Mouse (Mus musculus): ENCODE measurements at regions not wholly inside any gene's neighbourhood (a gene's known extent, or its start where the extent isn't known, plus 50 kb on each side); places are given as distances from the start of the nearest gene placed in this dataset.

GRCm38 (mm10) chr9:84178705-84179104 lies 253.8 kb downstream of the Bckdhb start:
- H3K4me3 ChIP-seq (ENCODE audit: low read depth, low read length), result no peak overlapping the region
- TF ChIP-seq EP300 (IDR thresholded peaks at IDR 0.05; ENCODE audit: low read depth), result no peak
- no peak for TF ChIP-seq CTCF (IDR thresholded peaks at IDR 0.05; ENCODE audit: low read depth)
- no peaks in the 10 kb centered on the region for H3K27me3 ChIP-seq (ENCODE audit: control insufficient read depth, insufficient read depth, low read length)
- no peaks in the 10 kb centered on the region for H3K9me3 ChIP-seq (replicated peaks; ENCODE audit: control insufficient read depth, low read length)
- ATAC-seq (ENCODE audit: insufficient read depth, low read depth), result no peak; the same call in 1 of the 2 replicates
- no peak for DNase-seq (ENCODE audit: low spot score)
- 0 out of 2 replicates have a peak overlapping the region, but pooled peaks have one; percentile 12 for H3K4me2 ChIP-seq (ENCODE audit: low read depth, low read length)
- no peaks in the 10 kb centered on the region; the same call in 1 of the 2 replicates for H3K4me1 ChIP-seq (ENCODE audit: control insufficient read depth, insufficient read depth)
- no peak overlapping the region for H3K9ac ChIP-seq (replicated peaks; ENCODE audit: low read depth, low read length)
- no peaks in the 10 kb centered on the region for H3K36me3 ChIP-seq (replicated peaks; ENCODE audit: control insufficient read depth, insufficient read depth, low read length)
- 49% methylated on average over 5 of the region's 5 CpGs for WGBS
- H3K27ac ChIP-seq (ENCODE audit: low read depth), result no peak overlapping the region

- ATAC-seq (ENCODE audit: insufficient read depth, low read depth) (no peak), DNase-seq (ENCODE audit: low spot score) (no peak)
- Histone ChIP-seq H3K9me3 (replicated peaks; ENCODE audit: control insufficient read depth, low read length) (no peaks in the 10 kb centered on the region), H3K4me2 (ENCODE audit: low read depth, low read length) (0 out of 2 replicates have a peak overlapping the region, but pooled peaks have one; percentile 12), H3K27me3 (ENCODE audit: control insufficient read depth, insufficient read depth, low read length) (no peaks in the 10 kb centered on the region), H3K36me3 (replicated peaks; ENCODE audit: control insufficient read depth, insufficient read depth, low read length) (no peaks in the 10 kb centered on the region), H3K4me3 (ENCODE audit: low read depth, low read length) (no peak overlapping the region), H3K27ac (ENCODE audit: low read depth) (no peak overlapping the region), H3K4me1 (ENCODE audit: control insufficient read depth, insufficient read depth) (peaks cover 3% of the 10 kb centered on the region; the same call in 1 of the 2 replicates), H3K9ac (replicated peaks; ENCODE audit: low read depth, low read length) (no peak overlapping the region; the same call in 1 of the 2 replicates)
- no peak for TF ChIP-seq EP300 (IDR thresholded peaks at IDR 0.05; ENCODE audit: low read depth)
- no peak for TF ChIP-seq CTCF (IDR thresholded peaks at IDR 0.05; ENCODE audit: low read depth)
- 45% methylated on average over 4 of the region's 4 CpGs for WGBS
Observed at GRCm38 (mm10) chr9:84179238-84179637, 254.3 kb downstream of the Bckdhb start.

- Histone ChIP-seq H3K27me3 (ENCODE audit: control insufficient read depth, insufficient read depth, low read length) (no peaks in the 10 kb centered on the region), H3K9ac (replicated peaks; ENCODE audit: low read depth, low read length) (no peak overlapping the region), H3K4me1 (ENCODE audit: control insufficient read depth, insufficient read depth) (0 out of 2 replicates have a peak, but pooled peaks cover 3% of the 10 kb centered on the region), H3K36me3 (replicated peaks; ENCODE audit: control insufficient read depth, insufficient read depth, low read length) (no peaks in the 10 kb centered on the region), H3K9me3 (replicated peaks; ENCODE audit: control insufficient read depth, low read length) (no peaks in the 10 kb centered on the region), H3K4me3 (ENCODE audit: low read depth, low read length) (no peak overlapping the region), H3K27ac (ENCODE audit: low read depth) (0 out of 2 replicates have a peak overlapping the region, but pooled peaks have one; percentile 22), H3K4me2 (ENCODE audit: low read depth, low read length) (no peak overlapping the region)
- 46% methylated on average over 6 of the region's 6 CpGs for WGBS
- no peak for DNase-seq (ENCODE audit: low spot score)
- ATAC-seq (ENCODE audit: insufficient read depth, low read depth), result peak; percentile 60; the same call in 1 of the 2 replicates
- TF ChIP-seq EP300 (IDR thresholded peaks at IDR 0.05; ENCODE audit: low read depth) (no peak), CTCF (IDR thresholded peaks at IDR 0.05; ENCODE audit: low read depth) (no peak)
Observed at GRCm38 (mm10) chr9:84183637-84184374, 258.9 kb downstream of the Bckdhb start.

- Histone ChIP-seq H3K4me2 (ENCODE audit: low read depth, low read length) (no peak overlapping the region), H3K27ac (ENCODE audit: low read depth) (no peak overlapping the region), H3K9me3 (replicated peaks; ENCODE audit: control insufficient read depth, low read length) (no peaks in the 10 kb centered on the region), H3K27me3 (ENCODE audit: control insufficient read depth, insufficient read depth, low read length) (no peaks in the 10 kb centered on the region), H3K4me3 (ENCODE audit: low read depth, low read length) (no peak overlapping the region), H3K36me3 (replicated peaks; ENCODE audit: control insufficient read depth, insufficient read depth, low read length) (no peaks in the 10 kb centered on the region), H3K9ac (replicated peaks; ENCODE audit: low read depth, low read length) (no peak overlapping the region), H3K4me1 (ENCODE audit: control insufficient read depth, insufficient read depth) (0 out of 2 replicates have a peak, but pooled peaks cover 3% of the 10 kb centered on the region)
- no peak for DNase-seq (ENCODE audit: low spot score)
- TF ChIP-seq EP300 (IDR thresholded peaks at IDR 0.05; ENCODE audit: low read depth) (no peak), CTCF (IDR thresholded peaks at IDR 0.05; ENCODE audit: low read depth) (no peak)
- ATAC-seq (ENCODE audit: insufficient read depth, low read depth), result no peak
- 62% methylated on average over 3 of the region's 3 CpGs for WGBS
Observed at GRCm38 (mm10) chr9:84187531-84187930, 262.6 kb downstream of the Bckdhb start.

GRCm38 (mm10) chr9:84193405-84193804 lies 268.5 kb downstream of the Bckdhb start:
- Histone ChIP-seq H3K27me3 (ENCODE audit: control insufficient read depth, insufficient read depth, low read length) (no peaks in the 10 kb centered on the region), H3K4me3 (ENCODE audit: low read depth, low read length) (no peak overlapping the region), H3K9ac (replicated peaks; ENCODE audit: low read depth, low read length) (no peak overlapping the region), H3K9me3 (replicated peaks; ENCODE audit: control insufficient read depth, low read length) (no peaks in the 10 kb centered on the region), H3K27ac (ENCODE audit: low read depth) (no peak overlapping the region), H3K4me1 (ENCODE audit: control insufficient read depth, insufficient read depth) (no peaks in the 10 kb centered on the region), H3K36me3 (replicated peaks; ENCODE audit: control insufficient read depth, insufficient read depth, low read length) (no peaks in the 10 kb centered on the region), H3K4me2 (ENCODE audit: low read depth, low read length) (no peak overlapping the region)
- no peak for ATAC-seq (ENCODE audit: insufficient read depth, low read depth)
- TF ChIP-seq CTCF (IDR thresholded peaks at IDR 0.05; ENCODE audit: low read depth), result no peak
- no peak for TF ChIP-seq EP300 (IDR thresholded peaks at IDR 0.05; ENCODE audit: low read depth)
- DNase-seq (ENCODE audit: low spot score), result no peak
- WGBS, result 38% methylated on average over 1 of the region's 1 CpGs

Data from heart, postnatal 0 days (tissue).